Mouse (Mus musculus) brain, embryonic 14.5 days (tissue): ENCODE data around the gene Zfy2. TPM values are rescaled to one million over a fixed set of nuclear protein-coding genes. Genes with fewer than 3 reads are reported as not detected.

Experiments
- DNase-seq: peaks from one replicate; pipeline ENCODE4 v3.0.0-alpha.2; 2011; ENCODE audit warnings: low read depth
- CTCF ChIP-seq: fragments of 200-500 bp; IDR thresholded peaks from 2 replicates; pipeline ENCODE4 v1.5.1; 2012; ENCODE audit warnings: inconsistent platforms, mild to moderate bottlenecking, moderate library complexity, borderline replicate concordance; ENCODE audit not compliant: insufficient read depth, insufficient read length; ENCODE audit errors: extremely low read depth
- POLR2A ChIP-seq: fragments of 200-500 bp; IDR thresholded peaks from 2 replicates; pipeline ENCODE4 v1.6.1; 2012; ENCODE audit warnings: mild to moderate bottlenecking, inconsistent platforms, borderline replicate concordance; ENCODE audit not compliant: poor library complexity, insufficient read depth, insufficient read length, severe bottlenecking; ENCODE audit errors: extremely low read depth
- polyA plus RNA-seq: library from polyadenylated mRNA; depleted of rRNA; stranded (reverse); fragments of >200 nt; gene quantifications from 2 replicates; pipeline ENCODE4 v1.2.3, GENCODE M21; 2012; rRNA removed

The Zfy2 gene
- not detected in 2 replicates for polyA plus RNA-seq

GRCm38 (mm10) chrY:2170309-2170708 is at the start of gene Zfy2:
TSS of gene Zfy2 (minus strand) at chrY:2170409.
- no peak for TF ChIP-seq CTCF
- TF ChIP-seq POLR2A, result no peak
- DNase-seq, result no peak
